Mouse (Mus musculus) mature B cell (primary cell): Measurements from ENCODE around the gene Ttc26.

ENCODE experiments used
- in situ Hi-C: fragments of 300-500 bp; cut with MboI; formaldehyde crosslinking; loops from 2 replicates; pipeline ENCODE4 v1.14.3; 2019

The Ttc26 gene

GRCm38 (mm10) chr6:38381129-38381771 is at the start of gene Ttc26:
TSS of gene Ttc26 (plus strand) at chr6:38381469.
- in situ Hi-C loops, result no loop called here

DNA sequence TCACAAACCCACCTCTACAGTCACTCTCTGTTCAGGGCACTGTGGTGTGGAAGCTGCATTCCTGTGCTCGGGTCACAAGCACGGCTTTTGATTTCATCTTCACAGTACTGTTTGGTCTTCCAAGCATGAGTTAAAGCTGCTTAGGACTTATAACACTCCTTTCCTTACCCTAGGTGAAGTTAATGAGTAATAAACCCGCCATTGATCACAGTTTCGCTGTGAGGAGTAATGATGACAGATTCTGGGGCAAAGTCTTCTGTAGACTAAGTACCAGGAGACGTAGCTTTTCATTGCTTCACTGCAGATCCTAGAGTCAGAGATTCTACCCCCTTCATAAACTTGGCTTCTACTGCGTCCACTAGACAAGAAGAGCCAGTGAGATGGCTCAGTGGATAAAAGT is 46.0 kb upstream of the Ttc26 start:
- in situ Hi-C loops, result no loop called here

- in situ Hi-C loops, result no loop called here
Observed at GRCm38 (mm10) chr6:38337166-38337705, 44.0 kb upstream of the Ttc26 start.

- in situ Hi-C loops, result no loop called here
Observed at GRCm38 (mm10) chr6:38337951-38338350, 43.3 kb upstream of the Ttc26 start.

DNA sequence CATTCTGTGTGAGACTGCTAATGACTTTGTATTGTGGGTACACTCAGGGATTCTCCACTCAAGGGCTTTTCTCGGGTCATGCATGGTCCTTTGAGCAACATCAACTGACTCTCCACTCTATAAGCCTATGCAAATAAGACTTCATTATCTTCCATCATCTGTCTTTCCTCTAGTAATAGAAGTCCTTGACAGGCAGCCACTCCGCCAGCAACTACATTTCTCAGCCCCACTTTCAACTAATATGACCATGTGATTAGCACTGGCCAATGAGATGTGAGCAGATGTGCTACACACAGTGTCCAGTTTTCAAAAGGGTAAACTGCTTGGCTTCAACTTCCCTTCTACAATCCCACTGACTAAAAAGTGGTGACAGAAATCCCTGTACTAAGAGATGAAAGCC is 42.2 kb upstream of the Ttc26 start:
- in situ Hi-C loops, result no loop called here

DNA sequence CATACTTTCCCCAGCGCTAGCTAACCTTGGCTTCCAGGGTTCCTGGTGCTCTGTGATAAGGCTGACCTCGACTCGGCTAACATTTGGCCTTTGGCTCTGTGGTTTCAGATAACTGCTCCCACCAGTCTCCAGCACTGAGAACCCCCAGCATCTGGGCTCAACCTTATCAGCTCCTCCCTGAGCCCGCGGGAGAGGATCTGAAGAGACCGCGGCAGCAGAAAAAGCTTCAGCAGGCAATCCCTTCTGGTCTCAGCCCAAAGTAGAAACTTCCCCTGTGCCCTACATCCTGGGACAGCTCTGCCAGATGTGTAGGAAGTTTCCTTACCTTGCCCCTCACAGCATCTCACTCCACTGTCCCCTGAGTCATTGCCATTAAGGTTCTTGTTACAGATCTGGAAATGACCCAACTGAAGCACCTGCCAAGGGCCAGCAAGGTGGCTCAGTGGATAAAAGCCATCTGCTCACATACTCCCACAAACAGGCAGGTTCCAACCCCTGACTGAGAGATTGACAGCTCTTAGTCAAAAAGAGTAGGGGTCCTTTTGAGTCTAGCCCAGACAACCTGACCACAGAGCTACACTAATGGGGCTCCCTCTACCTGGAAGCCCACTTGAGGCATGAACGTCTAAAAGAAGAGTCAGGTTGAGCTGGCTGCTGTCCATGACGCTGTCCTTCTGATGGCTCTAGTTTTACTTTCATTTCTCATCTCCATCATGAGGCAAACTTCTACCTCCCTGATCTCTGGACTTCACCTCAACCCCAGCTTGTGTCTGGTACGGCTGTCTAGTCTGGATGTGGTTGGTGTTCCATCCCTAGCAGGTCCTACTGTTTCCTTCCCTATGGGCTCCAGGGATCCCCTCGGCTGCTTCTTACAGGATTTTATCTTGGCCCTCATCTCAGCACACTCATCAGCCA is 39.3 kb upstream of the Ttc26 start:
- in situ Hi-C loops, result no loop called here

DNA sequence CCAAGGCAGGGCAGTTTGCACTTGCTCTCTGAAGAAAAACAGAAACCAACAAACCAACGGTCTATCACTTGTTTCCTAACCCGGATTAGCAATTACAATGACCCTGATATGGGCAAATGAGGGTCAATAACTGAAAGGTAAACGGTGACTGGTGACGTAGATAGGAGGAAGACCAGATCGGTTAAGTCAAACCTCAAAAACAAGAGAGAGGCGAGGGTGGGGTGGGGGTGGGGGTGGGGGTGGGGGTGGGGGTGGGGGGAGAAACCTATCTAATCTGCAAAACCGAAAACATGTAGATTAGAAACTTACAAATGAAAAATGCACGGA is 38.6 kb upstream of the Ttc26 start:
- in situ Hi-C loops, result no loop called here

- in situ Hi-C loops, result no loop called here
Observed at GRCm38 (mm10) chr6:38343581-38343980, 37.7 kb upstream of the Ttc26 start.

DNA sequence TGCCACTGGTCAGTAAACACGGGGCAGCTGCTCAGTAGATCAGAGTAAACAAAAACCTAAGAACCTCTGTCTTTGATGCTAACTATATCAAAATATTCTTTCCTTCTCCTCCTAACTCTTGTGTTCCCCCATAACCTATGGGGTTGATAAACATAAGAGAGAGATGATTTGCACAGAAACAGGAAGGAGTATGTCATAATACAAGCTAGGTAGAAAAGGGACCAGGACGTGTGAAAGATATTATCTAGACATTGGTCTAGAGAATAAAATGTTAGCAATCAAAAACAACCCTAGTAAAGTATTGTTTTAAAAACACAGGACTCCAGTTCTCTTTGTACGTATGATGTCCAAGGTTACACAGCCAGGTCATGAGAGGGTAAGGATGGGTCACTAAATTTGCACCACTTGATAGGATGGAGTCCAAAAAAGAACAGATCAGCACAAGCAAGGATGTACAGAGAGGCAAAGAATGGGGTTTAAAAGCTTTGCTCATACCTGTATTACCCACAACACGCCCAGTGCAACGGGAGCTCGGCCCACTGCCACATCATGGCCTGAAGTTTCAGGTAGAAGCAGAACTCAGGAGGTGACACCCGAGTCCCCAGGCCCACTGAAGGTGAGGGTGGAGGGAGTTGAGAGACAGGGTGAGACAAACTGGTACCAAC is 37.1 kb upstream of the Ttc26 start:
- in situ Hi-C loops, result no loop called here

DNA sequence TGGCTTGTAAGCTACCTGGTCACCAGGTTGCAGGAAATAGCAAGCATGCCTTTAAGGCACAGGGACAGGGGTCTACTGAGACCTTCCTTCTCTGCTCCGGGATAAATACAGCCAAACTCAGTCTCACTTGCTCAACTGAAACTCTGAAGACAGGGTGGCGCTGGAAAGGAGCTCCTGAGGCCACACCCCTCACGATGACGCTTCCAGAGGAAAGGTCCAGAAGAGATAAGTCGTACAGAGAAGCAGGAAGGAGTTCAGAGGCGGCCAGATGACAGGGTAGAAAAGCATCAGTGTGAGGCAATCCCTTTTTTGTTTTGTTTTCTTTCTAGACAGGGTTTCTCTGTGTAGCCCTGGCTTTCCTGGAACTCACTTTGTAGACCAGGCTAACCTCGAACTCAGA is 35.5 kb upstream of the Ttc26 start:
- in situ Hi-C loops, result no loop called here

DNA sequence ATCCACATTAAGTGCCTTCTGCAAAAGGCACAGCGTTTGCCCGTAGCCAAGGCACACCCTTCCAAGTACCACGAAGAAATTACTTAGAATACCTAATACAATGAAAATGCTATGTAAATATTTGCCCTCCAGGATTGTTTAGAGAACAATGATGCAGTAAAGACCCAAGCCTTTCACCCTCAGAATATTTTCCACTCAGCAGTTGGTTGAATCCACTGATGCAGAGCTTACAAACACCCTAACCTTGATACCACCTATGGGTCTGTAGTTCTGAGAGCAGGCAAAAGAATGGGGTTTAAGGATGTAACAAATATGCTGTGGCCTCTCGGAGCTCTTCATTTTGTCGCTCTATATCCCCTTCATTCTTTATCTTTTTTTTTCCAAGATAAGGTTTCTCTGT is 33.4 kb upstream of the Ttc26 start:
- in situ Hi-C loops, result no loop called here

DNA sequence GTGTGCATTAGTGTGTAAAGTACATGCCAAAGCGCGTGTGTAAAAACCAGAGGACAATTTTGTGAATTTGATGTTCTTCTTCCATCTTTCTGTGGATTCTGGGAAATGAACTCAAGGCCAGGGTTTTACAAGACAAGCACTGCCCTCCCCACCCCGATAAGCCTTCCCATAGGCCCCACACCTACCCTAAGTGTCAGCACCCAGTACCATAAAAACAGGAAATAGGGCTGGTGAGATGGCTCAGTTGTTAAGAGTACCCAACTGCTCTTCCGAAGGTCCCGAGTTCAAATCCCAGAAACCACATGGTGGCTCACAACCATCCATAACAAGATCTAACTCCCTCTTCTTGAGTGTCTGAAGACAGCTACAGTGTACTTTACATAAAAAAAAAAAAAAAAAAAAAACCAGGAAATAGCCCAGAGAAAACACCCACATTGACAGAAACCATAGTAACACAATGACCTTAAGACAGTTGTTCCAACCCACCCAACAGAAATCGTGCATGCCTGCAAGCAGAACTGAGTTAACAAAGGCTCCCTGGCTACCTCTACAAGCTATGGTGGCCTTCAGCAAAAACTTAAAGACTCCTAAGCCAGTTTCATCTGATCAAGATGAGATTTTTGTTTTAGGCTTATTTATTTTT is 32.3 kb upstream of the Ttc26 start:
- in situ Hi-C loops, result no loop called here

DNA sequence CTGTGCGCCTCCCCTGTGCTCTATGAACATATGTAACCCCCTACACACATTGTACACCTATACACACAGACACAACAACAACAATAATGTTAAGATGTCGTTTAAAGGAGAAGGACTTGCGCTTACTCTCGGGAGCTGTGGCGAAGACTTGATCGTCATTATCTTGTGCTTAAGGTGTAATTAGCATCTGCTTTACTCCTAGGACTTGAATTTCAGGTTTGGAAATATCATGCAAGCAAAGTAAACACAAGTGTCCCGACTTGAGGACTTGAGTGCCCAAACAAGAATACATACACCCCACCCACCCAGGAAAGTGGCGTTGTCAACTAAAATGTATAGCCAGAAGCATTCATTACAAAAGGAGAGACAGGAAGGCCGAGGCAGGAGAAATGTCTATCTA is 31.5 kb upstream of the Ttc26 start:
- in situ Hi-C loops, result no loop called here

DNA sequence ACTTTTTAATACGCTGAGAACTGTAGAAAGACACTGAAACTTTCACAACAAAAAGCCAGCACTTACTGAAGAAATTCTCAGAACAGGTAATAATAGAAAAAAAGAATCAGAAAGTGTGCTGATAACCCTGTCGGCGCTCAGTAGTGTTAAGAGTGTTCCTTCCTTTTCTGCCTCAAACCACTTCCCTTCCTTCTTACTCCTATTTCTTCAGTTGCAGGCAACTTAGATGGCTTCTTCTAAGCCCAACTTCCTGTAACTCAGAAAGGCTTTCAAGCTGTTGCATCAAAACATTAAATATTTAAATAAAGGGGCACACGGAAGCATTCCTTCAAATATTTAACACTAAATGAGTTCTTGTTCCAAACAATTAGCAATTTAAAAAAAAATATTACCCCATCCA is 29.3 kb upstream of the Ttc26 start:
- in situ Hi-C loops, result no loop called here

DNA sequence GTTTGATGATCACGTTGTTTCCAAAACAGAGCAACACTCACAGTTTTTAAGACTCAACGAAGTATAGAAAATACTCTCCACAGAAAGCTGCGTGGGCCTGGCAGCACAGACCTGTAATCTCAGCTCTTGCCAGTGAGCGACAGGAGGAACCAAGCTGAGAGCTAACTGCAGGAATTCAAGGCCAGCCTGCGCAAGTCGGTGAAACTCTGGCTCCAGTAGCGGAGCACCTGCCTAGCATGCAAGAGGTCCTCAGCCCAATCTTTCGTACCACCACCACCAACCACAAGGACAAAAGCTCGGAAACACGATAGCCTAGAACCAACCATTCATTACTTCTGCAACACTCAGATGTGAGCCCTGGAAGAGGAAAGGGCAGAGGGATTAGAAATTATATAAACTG is 28.8 kb upstream of the Ttc26 start:
- in situ Hi-C loops, result no loop called here

DNA sequence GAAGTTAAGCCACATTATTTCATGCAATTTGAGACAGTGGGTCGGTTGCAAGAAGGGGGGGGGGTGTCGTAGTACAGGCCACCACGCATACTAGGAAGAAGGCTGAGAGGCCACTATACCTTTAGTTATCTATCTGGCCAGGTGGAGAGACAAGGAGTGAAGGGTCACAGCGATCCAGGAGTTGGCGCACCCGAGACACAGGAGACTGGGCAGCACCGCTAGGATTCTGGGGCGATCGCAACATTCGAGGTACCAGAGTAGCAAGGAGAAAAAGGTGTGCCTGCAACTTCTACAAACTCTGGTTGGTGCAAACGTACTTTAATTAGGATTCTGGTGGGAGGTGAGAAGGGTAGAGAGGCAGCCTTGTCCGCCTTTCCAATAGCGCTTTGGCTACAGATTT is 28.1 kb upstream of the Ttc26 start:
- in situ Hi-C loops, result no loop called here

DNA sequence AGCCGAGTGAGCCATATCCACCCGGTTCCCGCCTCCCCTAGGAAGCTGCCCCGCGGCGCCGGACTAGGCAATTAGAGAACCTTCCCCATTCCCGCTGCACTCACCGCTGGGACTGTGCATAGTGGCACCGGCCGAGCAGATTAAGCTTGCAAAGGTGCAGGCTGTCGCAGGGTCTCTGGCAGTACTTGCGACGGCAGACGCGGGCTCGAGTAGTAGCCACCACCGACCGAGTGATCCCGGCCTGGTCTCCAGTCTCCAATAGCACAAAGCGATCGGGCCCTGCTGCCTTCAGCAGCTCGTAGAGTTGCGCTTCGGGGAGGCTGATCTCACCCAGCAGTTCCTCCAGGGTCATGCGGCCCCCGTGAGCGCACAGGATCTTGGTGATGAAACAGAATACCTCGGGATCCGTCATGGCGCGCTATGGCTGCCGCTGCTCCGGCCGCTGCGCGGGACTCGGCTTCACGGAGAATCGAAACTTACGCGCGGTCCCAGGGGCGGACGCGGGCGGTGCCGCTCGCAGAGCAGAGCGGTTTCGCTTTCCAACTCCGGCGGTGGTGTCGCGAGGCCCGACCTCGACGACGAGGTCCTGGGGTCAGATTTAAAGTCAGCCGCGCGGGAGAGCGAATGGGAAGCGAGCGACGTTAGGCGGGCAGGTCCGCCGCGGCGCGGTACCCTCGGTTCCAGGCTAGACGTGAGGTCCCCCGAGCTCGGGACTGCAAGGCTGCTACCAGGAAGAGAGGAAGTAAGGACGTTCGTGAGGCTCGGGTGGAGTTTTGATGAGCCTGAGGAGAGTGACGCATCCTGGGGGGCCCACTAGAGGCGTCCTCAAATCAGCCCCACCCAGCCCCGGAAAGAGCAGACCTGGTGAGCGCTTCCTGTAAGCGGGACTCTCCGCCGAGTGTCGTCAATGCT is 27.2 kb upstream of the Ttc26 start, which contains the start of gene Zc3hav1:
Gene Zc3hav1 (minus strand): TSS at position 793 of the 912 bp plus-strand sequence.
- in situ Hi-C loops, result no loop called here

- in situ Hi-C loops, result no loop called here
Observed at GRCm38 (mm10) chr6:38354723-38355353, 26.4 kb upstream of the Ttc26 start.

- in situ Hi-C loops, result no loop called here
Observed at GRCm38 (mm10) chr6:38355354-38355823, 25.9 kb upstream of the Ttc26 start.

DNA sequence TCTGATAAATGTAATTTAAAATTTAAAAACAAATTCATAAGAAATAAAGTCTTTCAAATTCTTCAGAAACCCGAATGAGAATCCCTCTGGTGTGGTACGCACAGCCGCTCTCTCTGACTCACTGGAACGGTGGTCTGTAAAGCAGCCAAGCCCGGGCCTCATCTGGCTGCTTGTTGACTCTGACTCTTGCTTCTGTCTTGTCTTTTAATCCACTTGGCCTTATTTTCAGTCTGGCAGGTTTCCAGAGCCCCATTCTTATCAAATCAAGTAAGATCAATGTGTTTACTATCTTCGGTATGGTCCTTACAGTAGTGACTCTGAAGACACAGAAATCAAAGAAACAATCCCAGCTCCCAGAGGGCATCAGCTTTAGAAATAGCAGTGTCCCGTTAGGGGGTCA is 25.4 kb upstream of the Ttc26 start:
- in situ Hi-C loops, result no loop called here
